9 mouse cellular contexts compared by ENCODE assay signal in genomic region chr1:41275271-41275624, GRCm38 (mm10).
DNase-seq lines count a peak whose midpoint lies in the region; ATAC-seq and TF ChIP-seq lines count a peak whose summit lies in the region.
"Had no signal": no experiment of that assay in that cellular context is flagged by ENCODE, and none has a peak within 500 bp of the region (broad histone marks: within the 10 kb centered on the region; RNA-seq: fewer than 3 reads in every experiment).

No protein-coding gene starts in this region.

- no peaks in the 10 kb centered on the region for H3K36me3 ChIP-seq in heart, embryonic 10.5 days
- no peaks in the 10 kb centered on the region for H3K36me3 ChIP-seq in stomach, embryonic 14.5 days (ENCODE audit: control insufficient read depth, insufficient read depth, low read length)
- no peaks in the 10 kb centered on the region for H3K36me3 ChIP-seq in stomach, postnatal 0 days (ENCODE audit: control insufficient read depth, insufficient read depth, low read length)
- H3K36me3 ChIP-seq in limb, embryonic 15.5 days, result no peaks in the 10 kb centered on the region
- no peaks in the 10 kb centered on the region for H3K36me3 ChIP-seq in stomach, embryonic 16.5 days (ENCODE audit: control insufficient read depth, insufficient read depth, low read length)

- WGBS in heart, embryonic 10.5 days, result 7% methylated on average over 8 of the region's 8 CpGs
- 5% methylated on average over 8 of the region's 8 CpGs for WGBS in stomach, embryonic 14.5 days
- 10% methylated on average over 8 of the region's 8 CpGs for WGBS in stomach, postnatal 0 days
- WGBS in limb, embryonic 15.5 days, result 9% methylated on average over 8 of the region's 8 CpGs
- WGBS in stomach, embryonic 16.5 days, result 11% methylated on average over 8 of the region's 8 CpGs

- H3K4me3 ChIP-seq in heart, embryonic 10.5 days, result peak overlapping the region; percentile 43
- H3K4me3 ChIP-seq in stomach, embryonic 14.5 days (ENCODE audit: low read depth, low read length), result 0 out of 2 replicates have a peak overlapping the region, but pooled peaks have one; percentile 3
- H3K4me3 ChIP-seq in stomach, postnatal 0 days (ENCODE audit: low read depth, low read length), result no peak overlapping the region
- no peak overlapping the region for H3K4me3 ChIP-seq in limb, embryonic 15.5 days
- no peak overlapping the region for H3K4me3 ChIP-seq in stomach, embryonic 16.5 days (replicated peaks; ENCODE audit: low read length)

- no peak for ATAC-seq in stomach, embryonic 14.5 days (ENCODE audit: insufficient number of reproducible peaks, insufficient read depth, low FRiP score, low read depth)
- no peak for ATAC-seq in stomach, postnatal 0 days (ENCODE audit: low FRiP score, low TSS enrichment)
- no peak for ATAC-seq in limb, embryonic 15.5 days (ENCODE audit: insufficient number of reproducible peaks, low FRiP score, low TSS enrichment, low read depth)
- ATAC-seq in stomach, embryonic 16.5 days (ENCODE audit: insufficient read depth, low FRiP score), result no peak

- no peak for TF ChIP-seq CTCF in stomach, postnatal 0 days (IDR thresholded peaks at IDR 0.05; ENCODE audit: low read depth)

- H3K27ac ChIP-seq in heart, embryonic 10.5 days, result no peak overlapping the region
- no peak overlapping the region for H3K27ac ChIP-seq in stomach, embryonic 14.5 days (ENCODE audit: low read length)
- H3K27ac ChIP-seq in stomach, postnatal 0 days (replicated peaks), result no peak overlapping the region
- no peak overlapping the region for H3K27ac ChIP-seq in limb, embryonic 15.5 days
- no peak overlapping the region for H3K27ac ChIP-seq in stomach, embryonic 16.5 days (ENCODE audit: low read length)

- H3K9ac ChIP-seq in stomach, embryonic 14.5 days (replicated peaks; ENCODE audit: low read depth, low read length), result no peak overlapping the region
- no peak overlapping the region for H3K9ac ChIP-seq in stomach, postnatal 0 days (ENCODE audit: low read length)
- H3K9ac ChIP-seq in limb, embryonic 15.5 days, result no peak overlapping the region
- H3K9ac ChIP-seq in stomach, embryonic 16.5 days (ENCODE audit: low read length), result no peak overlapping the region

- peak overlapping the region; percentile 23; the same call in 1 of the 2 replicates for H3K4me2 ChIP-seq in stomach, embryonic 14.5 days (replicated peaks; ENCODE audit: low read depth, low read length)
- H3K4me2 ChIP-seq in stomach, postnatal 0 days (replicated peaks; ENCODE audit: low read depth), result no peak overlapping the region
- peak overlapping the region; percentile 19; the same call in 1 of the 2 replicates for H3K4me2 ChIP-seq in limb, embryonic 15.5 days
- peak overlapping the region; percentile 17; the same call in 1 of the 2 replicates for H3K4me2 ChIP-seq in stomach, embryonic 16.5 days (ENCODE audit: low read depth, low read length)

- H3K27me3 ChIP-seq in heart, embryonic 10.5 days (ENCODE audit: insufficient read depth, poor library complexity, severe bottlenecking), result no peaks in the 10 kb centered on the region; the same call in 1 of the 2 replicates
- no peaks in the 10 kb centered on the region for H3K27me3 ChIP-seq in stomach, embryonic 14.5 days (ENCODE audit: control insufficient read depth, insufficient read depth, low read length)
- no peaks in the 10 kb centered on the region for H3K27me3 ChIP-seq in stomach, postnatal 0 days (ENCODE audit: control insufficient read depth, insufficient read depth, low read length)
- H3K27me3 ChIP-seq in limb, embryonic 15.5 days, result 0 out of 2 replicates have a peak, but pooled peaks cover 5% of the 10 kb centered on the region
- peaks cover 3% of the 10 kb centered on the region; the same call in 1 of the 2 replicates for H3K27me3 ChIP-seq in stomach, embryonic 16.5 days (ENCODE audit: control insufficient read depth, insufficient read depth, low read length)

- peaks cover 12% of the 10 kb centered on the region for H3K4me1 ChIP-seq in heart, embryonic 10.5 days
- peaks cover 5% of the 10 kb centered on the region; the same call in 1 of the 2 replicates for H3K4me1 ChIP-seq in stomach, embryonic 14.5 days (ENCODE audit: control insufficient read depth, insufficient read depth, low read length)
- H3K4me1 ChIP-seq in stomach, postnatal 0 days (replicated peaks; ENCODE audit: control insufficient read depth, insufficient read depth), result no peaks in the 10 kb centered on the region
- H3K4me1 ChIP-seq in limb, embryonic 15.5 days, result peaks cover 9% of the 10 kb centered on the region
- H3K4me1 ChIP-seq in stomach, embryonic 16.5 days (ENCODE audit: control insufficient read depth, insufficient read depth, low read length), result no peaks in the 10 kb centered on the region

- TF ChIP-seq EP300 in stomach, postnatal 0 days (optimal IDR thresholded peaks at IDR 0.05), result no peak

- DNase-seq in heart, embryonic 10.5 days (ENCODE audit: low spot score), result no peak
- DNase-seq in heart, adult 9 months (ENCODE audit: low spot score in 2 of 2), result no peak
- DNase-seq in stomach, postnatal 0 days (ENCODE audit: low spot score), result no peak
- DNase-seq in thymus, postnatal 4 days, result no peak
- DNase-seq in frontal cortex, postnatal 36 days (ENCODE audit: low spot score in 2 of 2), result no peak
- DNase-seq: kidney, adult 2 months had no signal

- no peaks in the 10 kb centered on the region for H3K9me3 ChIP-seq in heart, embryonic 10.5 days
- H3K9me3 ChIP-seq in stomach, embryonic 14.5 days (ENCODE audit: control insufficient read depth, low read depth, low read length), result no peaks in the 10 kb centered on the region
- no peaks in the 10 kb centered on the region for H3K9me3 ChIP-seq in stomach, postnatal 0 days (ENCODE audit: control insufficient read depth, low read length)
- no peaks in the 10 kb centered on the region for H3K9me3 ChIP-seq in limb, embryonic 15.5 days
- no peaks in the 10 kb centered on the region for H3K9me3 ChIP-seq in stomach, embryonic 16.5 days (replicated peaks; ENCODE audit: control insufficient read depth, low read length)

Comparison
In these comparisons a context has a peak if more than half of its experiments do, and no peak if none do; other contexts are left out.
1. H3K4me3 ChIP-seq: peak in heart, embryonic 10.5 days (single experiment) and stomach, embryonic 14.5 days (single experiment); none in stomach, postnatal 0 days (single experiment), limb, embryonic 15.5 days (single experiment) and stomach, embryonic 16.5 days (single experiment).